Mouse (Mus musculus): Measurements from ENCODE around the gene Calr4. TPM values are rescaled to one million over a fixed set of nuclear protein-coding genes. Genes with fewer than 3 reads are reported as not detected.

Gene Calr4
- polyA plus RNA-seq, 1 experiment from 2014 or later: 0.57 TPM

DNA sequence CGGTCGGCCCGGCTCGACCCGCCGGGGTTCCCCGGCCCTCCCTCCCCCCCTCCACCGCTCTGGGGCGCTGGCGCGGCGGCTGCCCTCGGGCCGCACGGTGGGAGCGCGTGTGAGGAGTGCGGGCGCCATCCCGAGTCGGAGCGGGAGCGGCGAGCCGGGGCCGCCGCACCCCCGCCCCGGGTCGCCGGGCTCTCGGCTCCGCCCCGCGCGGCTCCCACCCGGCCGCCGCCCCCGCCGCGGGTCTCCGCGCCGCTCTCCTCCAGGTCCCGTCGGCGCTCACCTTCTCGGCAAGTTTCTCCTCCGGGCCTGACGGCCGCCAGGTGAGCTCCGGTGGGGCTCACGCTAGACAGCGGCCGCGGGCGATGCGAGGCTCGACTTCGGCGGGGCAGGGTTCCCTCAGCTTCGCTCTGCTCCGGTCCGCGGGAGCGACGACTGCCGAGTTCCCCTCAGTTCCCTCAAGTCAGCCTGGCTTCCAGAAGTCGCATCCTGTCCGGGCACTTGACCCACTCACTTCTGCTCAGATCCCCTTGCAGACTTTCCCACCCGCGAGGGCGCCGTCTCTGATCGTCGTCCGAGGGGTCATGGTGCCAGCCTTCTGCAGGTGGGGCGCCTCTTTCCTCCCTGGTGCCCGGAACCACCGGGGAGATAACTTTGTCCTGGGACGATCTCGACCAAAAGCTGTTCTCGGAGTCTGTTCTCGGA is 46.3 kb downstream of the Calr4 start:
- Histone ChIP-seq H3K4me2 (ENCODE audit: low read length) (peak overlapping the region; percentile 88), H3K9me3 (ENCODE audit: control insufficient read depth, low read length) (no peaks in the 10 kb centered on the region), H3K27ac (replicated peaks; ENCODE audit: low read depth, low read length) (peak overlapping the region; percentile 3; the same call in 1 of the 2 replicates), H3K36me3 (ENCODE audit: control insufficient read depth, insufficient read depth, low read length) (no peaks in the 10 kb centered on the region), H3K4me1 (ENCODE audit: control insufficient read depth, insufficient read depth, low read length) (peaks cover 7% of the 10 kb centered on the region; the same call in 1 of the 2 replicates), H3K9ac (replicated peaks; ENCODE audit: low read length) (peak overlapping the region; percentile 63), H3K4me3 (replicated peaks; ENCODE audit: low read depth, low read length) (peak overlapping the region; percentile 81), H3K27me3 (ENCODE audit: control insufficient read depth, insufficient read depth, low read length) (0 out of 2 replicates have a peak, but pooled peaks cover 7% of the 10 kb centered on the region)
- peak; percentile 64 for DNase-seq
- peak; percentile 86 for ATAC-seq (ENCODE audit: low FRiP score, low TSS enrichment)
- WGBS: under 1% methylated on average over 48 of the region's 85 CpGs

DNA sequence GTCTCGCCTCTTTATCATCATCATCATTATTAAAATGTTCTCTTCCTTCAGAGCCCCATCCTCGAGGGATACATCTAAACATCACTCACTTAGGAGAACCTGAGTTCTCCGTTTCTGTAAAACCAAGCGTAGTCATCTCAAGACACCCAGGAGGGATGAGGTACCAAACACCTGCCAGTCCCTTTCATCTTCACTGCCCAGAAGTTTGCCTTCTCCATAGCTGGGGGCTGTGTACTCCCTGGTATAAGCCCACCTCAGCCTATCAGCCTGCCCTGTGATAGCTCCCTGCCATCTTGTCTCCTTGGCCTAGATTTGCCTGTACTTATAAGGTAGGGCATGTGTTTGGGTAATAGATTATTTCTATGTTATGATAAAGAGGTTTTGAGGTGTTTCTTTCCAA is 46.9 kb downstream of the Calr4 start:
- 0 out of 2 replicates have a peak, but pooled peaks cover 7% of the 10 kb centered on the region for H3K27me3 ChIP-seq (ENCODE audit: control insufficient read depth, insufficient read depth, low read length)
- ATAC-seq (ENCODE audit: low FRiP score, low TSS enrichment) (no peak), DNase-seq (no peak)
- peak overlapping the region; percentile 81 for H3K4me3 ChIP-seq (replicated peaks; ENCODE audit: low read depth, low read length)
- WGBS: 9% methylated on average over 4 of the region's 4 CpGs
- peak overlapping the region; percentile 88 for H3K4me2 ChIP-seq (ENCODE audit: low read length)
- H3K9ac ChIP-seq (replicated peaks; ENCODE audit: low read length): peak overlapping the region; percentile 63
- no peaks in the 10 kb centered on the region for H3K9me3 ChIP-seq (ENCODE audit: control insufficient read depth, low read length)
- no peak overlapping the region for H3K27ac ChIP-seq (replicated peaks; ENCODE audit: low read depth, low read length)
- peaks cover 7% of the 10 kb centered on the region; the same call in 1 of the 2 replicates for H3K4me1 ChIP-seq (ENCODE audit: control insufficient read depth, insufficient read depth, low read length)
- no peaks in the 10 kb centered on the region for H3K36me3 ChIP-seq (ENCODE audit: control insufficient read depth, insufficient read depth, low read length)

DNA sequence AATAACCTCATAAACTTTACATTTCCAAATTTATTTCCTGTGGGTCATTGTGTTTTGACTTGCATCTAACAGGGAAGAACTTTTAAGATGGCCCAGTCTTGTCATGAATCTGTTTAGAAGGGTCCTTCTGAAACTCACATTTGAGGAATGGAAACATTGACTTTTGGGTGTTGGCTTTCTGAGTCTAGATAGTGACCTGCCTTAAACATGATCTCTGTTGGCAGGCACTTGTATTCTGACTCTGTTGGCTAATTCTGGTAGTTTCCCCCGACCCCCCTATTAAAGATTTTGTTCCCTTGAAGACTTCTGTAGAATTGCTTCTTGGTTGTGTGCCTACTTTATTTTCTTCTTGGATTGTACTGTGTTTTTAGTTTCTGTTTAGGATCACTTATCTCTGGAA is 47.7 kb downstream of the Calr4 start:
- Histone ChIP-seq H3K4me2 (ENCODE audit: low read length) (peak overlapping the region; percentile 88), H3K36me3 (ENCODE audit: control insufficient read depth, insufficient read depth, low read length) (no peaks in the 10 kb centered on the region), H3K4me1 (ENCODE audit: control insufficient read depth, insufficient read depth, low read length) (peaks cover 7% of the 10 kb centered on the region; the same call in 1 of the 2 replicates), H3K9ac (replicated peaks; ENCODE audit: low read length) (no peak overlapping the region), H3K27me3 (ENCODE audit: control insufficient read depth, insufficient read depth, low read length) (0 out of 2 replicates have a peak, but pooled peaks cover 7% of the 10 kb centered on the region), H3K9me3 (ENCODE audit: control insufficient read depth, low read length) (no peaks in the 10 kb centered on the region), H3K27ac (replicated peaks; ENCODE audit: low read depth, low read length) (no peak overlapping the region), H3K4me3 (replicated peaks; ENCODE audit: low read depth, low read length) (no peak overlapping the region)
- DNase-seq (no peak), ATAC-seq (ENCODE audit: low FRiP score, low TSS enrichment) (no peak)
- 87% methylated on average over 1 of the region's 1 CpGs for WGBS

DNA sequence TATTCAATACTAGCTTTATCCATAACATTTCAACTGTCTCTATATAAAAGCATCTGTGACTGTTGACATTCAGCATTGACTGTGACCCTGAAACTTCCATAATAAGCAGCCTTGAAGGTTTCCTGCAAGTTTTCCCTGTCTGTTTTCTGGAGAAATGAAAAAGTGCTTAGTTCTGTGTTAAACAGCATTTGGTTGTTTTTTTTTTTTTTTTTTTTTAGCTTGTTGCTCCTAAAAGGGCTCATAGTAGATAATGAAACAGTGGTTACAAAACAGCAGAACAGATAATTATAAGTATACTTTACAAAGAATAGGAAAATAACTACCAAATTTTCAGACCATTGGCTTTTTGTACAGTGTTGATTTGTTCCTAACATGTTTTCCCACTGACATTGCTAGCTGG is 60.3 kb downstream of the Calr4 start:
- no peak for DNase-seq
- no peaks in the 10 kb centered on the region for H3K27me3 ChIP-seq (ENCODE audit: control insufficient read depth, insufficient read depth, low read length)
- H3K27ac ChIP-seq (replicated peaks; ENCODE audit: low read depth, low read length): no peak overlapping the region
- no peaks in the 10 kb centered on the region for H3K4me1 ChIP-seq (ENCODE audit: control insufficient read depth, insufficient read depth, low read length)
- no peaks in the 10 kb centered on the region for H3K9me3 ChIP-seq (ENCODE audit: control insufficient read depth, low read length)
- H3K4me2 ChIP-seq (ENCODE audit: low read length): no peak overlapping the region
- H3K4me3 ChIP-seq (replicated peaks; ENCODE audit: low read depth, low read length): no peak overlapping the region
- no peak for ATAC-seq (ENCODE audit: low FRiP score, low TSS enrichment)
- no peak overlapping the region for H3K9ac ChIP-seq (replicated peaks; ENCODE audit: low read length)
- no peaks in the 10 kb centered on the region for H3K36me3 ChIP-seq (ENCODE audit: control insufficient read depth, insufficient read depth, low read length)

DNA sequence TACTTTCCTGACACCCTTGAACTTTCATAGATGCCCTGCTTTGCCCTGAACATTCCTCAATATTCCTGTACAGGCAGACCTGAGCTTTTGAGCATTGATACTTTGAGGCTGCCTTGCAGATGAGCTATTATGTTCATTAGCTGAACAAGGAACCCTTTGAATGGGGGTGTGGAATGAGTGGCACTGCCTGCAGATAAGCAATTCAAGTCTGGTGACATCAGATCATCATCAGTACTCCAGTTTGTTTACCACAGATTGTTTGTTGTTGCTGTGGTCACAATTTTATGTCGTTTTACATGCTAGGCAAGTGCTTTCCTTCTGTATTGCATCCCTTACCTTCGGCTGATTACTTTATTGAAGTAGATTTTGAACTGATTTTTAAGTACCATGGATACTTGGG is 62.2 kb downstream of the Calr4 start:
- H3K27ac ChIP-seq (replicated peaks; ENCODE audit: low read depth, low read length): no peak overlapping the region
- WGBS: 85% methylated on average over 2 of the region's 2 CpGs
- no peaks in the 10 kb centered on the region for H3K36me3 ChIP-seq (ENCODE audit: control insufficient read depth, insufficient read depth, low read length)
- no peak overlapping the region for H3K4me2 ChIP-seq (ENCODE audit: low read length)
- ATAC-seq (ENCODE audit: low FRiP score, low TSS enrichment) (no peak), DNase-seq (no peak)
- no peak overlapping the region for H3K9ac ChIP-seq (replicated peaks; ENCODE audit: low read length)
- no peaks in the 10 kb centered on the region for H3K4me1 ChIP-seq (ENCODE audit: control insufficient read depth, insufficient read depth, low read length)
- no peaks in the 10 kb centered on the region for H3K27me3 ChIP-seq (ENCODE audit: control insufficient read depth, insufficient read depth, low read length)
- no peak overlapping the region for H3K4me3 ChIP-seq (replicated peaks; ENCODE audit: low read depth, low read length)
- no peaks in the 10 kb centered on the region for H3K9me3 ChIP-seq (ENCODE audit: control insufficient read depth, low read length)

DNA sequence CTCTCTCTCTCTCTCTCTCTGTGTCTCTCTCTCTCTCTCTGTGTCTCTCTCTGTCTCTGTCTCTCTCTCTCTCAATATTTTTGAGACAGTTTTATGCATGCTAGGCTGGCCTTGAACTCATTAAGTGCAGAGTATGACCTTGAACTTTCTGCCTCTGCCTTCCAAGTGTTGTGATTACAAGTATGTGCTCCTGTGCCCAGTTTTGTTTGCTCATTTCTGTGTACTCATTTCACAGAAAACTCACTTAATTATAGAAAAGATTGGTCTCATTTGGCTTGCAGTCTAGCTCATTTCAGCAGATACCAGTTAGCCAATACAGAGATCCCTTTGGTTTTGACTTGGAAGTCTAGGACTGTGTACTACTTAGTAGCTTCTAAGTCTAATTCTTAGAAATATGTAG is 64.9 kb downstream of the Calr4 start:
- H3K9me3 ChIP-seq (ENCODE audit: control insufficient read depth, low read length): no peaks in the 10 kb centered on the region
- H3K27ac ChIP-seq (replicated peaks; ENCODE audit: low read depth, low read length): no peak overlapping the region
- ATAC-seq (ENCODE audit: low FRiP score, low TSS enrichment) (no peak), DNase-seq (no peak)
- H3K9ac ChIP-seq (replicated peaks; ENCODE audit: low read length): no peak overlapping the region
- H3K27me3 ChIP-seq (ENCODE audit: control insufficient read depth, insufficient read depth, low read length): no peaks in the 10 kb centered on the region
- no peaks in the 10 kb centered on the region for H3K4me1 ChIP-seq (ENCODE audit: control insufficient read depth, insufficient read depth, low read length)
- no peak overlapping the region for H3K4me2 ChIP-seq (ENCODE audit: low read length)
- no peaks in the 10 kb centered on the region for H3K36me3 ChIP-seq (ENCODE audit: control insufficient read depth, insufficient read depth, low read length)
- no peak overlapping the region for H3K4me3 ChIP-seq (replicated peaks; ENCODE audit: low read depth, low read length)

Other genes starting within 250 kb of the Calr4 start
- 57.0 and 71.8 TPM in 2 replicates for gene Nrd1, start 233.8 kb upstream of the Calr4 start, polyA plus RNA-seq (2014; fragmentation: Nextera tagmentation; extraction: Ambion mirVana)
- 61.9 and 81.1 TPM in 2 replicates for gene Osbpl9, start 32.2 kb upstream of the Calr4 start, polyA plus RNA-seq (2014; fragmentation: Nextera tagmentation; extraction: Ambion mirVana)
- 48.6 and 77.5 TPM in 2 replicates for gene Eps15, start 45.8 kb downstream of the Calr4 start, polyA plus RNA-seq (2014; fragmentation: Nextera tagmentation; extraction: Ambion mirVana)
- gene Ttc39a, start 172.1 kb downstream of the Calr4 start, polyA plus RNA-seq (2014; fragmentation: Nextera tagmentation; extraction: Ambion mirVana): 1.3 and 2.2 TPM in 2 replicates

All from midbrain, embryonic 14.5 days (tissue).